In genomic region chr4:54946662-54947055, GRCm38 (mm10) we compare ENCODE assay signal across 8 mouse cellular contexts. TPM values are rescaled to one million over a fixed set of nuclear protein-coding genes. Genes with fewer than 3 reads are reported as not detected.
DNase-seq lines count a peak whose midpoint lies in the region; ATAC-seq and TF ChIP-seq lines count a peak whose summit lies in the region.

No protein-coding gene starts in this region.

- no peak for TF ChIP-seq CTCF in E14TG2a.4 (conservative IDR thresholded peaks at IDR 0.05; ENCODE audit: low read length)
- TF ChIP-seq CTCF in forebrain, postnatal 0 days (IDR thresholded peaks at IDR 0.05; ENCODE audit: low read depth), result no peak
- TF ChIP-seq CTCF in liver, embryonic 14.5 days (IDR thresholded peaks at IDR 0.05; ENCODE audit: low read depth), result no peak

- under 1% methylated on average over 10 of the region's 10 CpGs for WGBS in forebrain, postnatal 0 days
- WGBS in liver, embryonic 14.5 days (ENCODE audit: insufficient replicate concordance), result 2% methylated on average over 10 of the region's 10 CpGs

- no peak for ATAC-seq in forebrain, postnatal 0 days
- ATAC-seq in liver, embryonic 14.5 days (ENCODE audit: insufficient read depth), result no peak

- H3K9ac ChIP-seq in forebrain, postnatal 0 days, result peak overlapping the region; percentile 85
- H3K9ac ChIP-seq in liver, embryonic 14.5 days (replicated peaks), result no peak overlapping the region

- H3K27me3 ChIP-seq in E14TG2a.4 (ENCODE audit: insufficient read depth, low read length), result no peaks in the 10 kb centered on the region
- no peaks in the 10 kb centered on the region for H3K27me3 ChIP-seq in forebrain, postnatal 0 days (ENCODE audit: insufficient read depth, low read length)
- peaks cover 46% of the 10 kb centered on the region for H3K27me3 ChIP-seq in liver, embryonic 14.5 days (ENCODE audit: control insufficient read depth, insufficient read depth, low read length)

- peaks cover 39% of the 10 kb centered on the region for H3K4me1 ChIP-seq in E14TG2a.4 (replicated peaks; ENCODE audit: low read depth, low read length)
- peaks cover 11% of the 10 kb centered on the region for H3K4me1 ChIP-seq in forebrain, postnatal 0 days (ENCODE audit: insufficient read depth)
- 0 out of 4 replicates have a peak, but pooled peaks cover 0 to 2% of the 10 kb centered on the region in 2 experiments for H3K4me1 ChIP-seq in liver, embryonic 14.5 days (replicated peaks; ENCODE audit: control insufficient read depth in 2 of 2, insufficient read depth in 2 of 2, low read length in 1 of 2)

- TF ChIP-seq EP300 in liver, embryonic 14.5 days (IDR thresholded peaks at IDR 0.05; ENCODE audit: low read depth), result no peak

- peak overlapping the region; percentile 87 for H3K4me3 ChIP-seq in E14TG2a.4 (replicated peaks; ENCODE audit: low read length)
- H3K4me3 ChIP-seq in forebrain, postnatal 0 days (ENCODE audit: low read depth, low read length), result peak overlapping the region; percentile 67
- no peak overlapping the region; a peak in 1 of 4 replicates for H3K4me3 ChIP-seq in liver, embryonic 14.5 days (ENCODE audit: insufficient read depth in 1 of 2, low read depth in 2 of 2, low read length in 2 of 2)

- DNase-seq in heart, adult 11 months, result peak; percentile 77
- DNase-seq in heart, postnatal 10 days, result no peak
- DNase-seq in forebrain, postnatal 0 days, result no peak
- no peak for DNase-seq in liver, embryonic 14.5 days (ENCODE audit: low read depth in 3 of 3, low spot score in 3 of 3)
- DNase-seq in spleen, postnatal 14 days (ENCODE audit: low spot score in 2 of 2), result no peak
- DNase-seq in left cerebral cortex, adult 8-10 months (ENCODE audit: low spot score in 2 of 2), result no peak
- no peak for DNase-seq in layer of hippocampus, postnatal 10 days (ENCODE audit: low spot score in 2 of 2)

- peak overlapping the region; percentile 84 for H3K4me2 ChIP-seq in forebrain, postnatal 0 days (ENCODE audit: low read depth)
- H3K4me2 ChIP-seq in liver, embryonic 14.5 days (ENCODE audit: low read depth), result peak overlapping the region; percentile 57

- H3K27ac ChIP-seq in forebrain, postnatal 0 days (ENCODE audit: low read depth, low read length), result peak overlapping the region; percentile 98
- no peak overlapping the region for H3K27ac ChIP-seq in liver, embryonic 14.5 days

- intact Hi-C loops in heart, postnatal 10 days (cut with DNase I), result loop anchor here (1.0 to 10.0 kb wide), 4 partner anchors 96 to 1014 kb away; no protein-coding TSS in a partner anchor

- H3K9me3 ChIP-seq in E14TG2a.4 (ENCODE audit: low read length), result no peaks in the 10 kb centered on the region
- H3K9me3 ChIP-seq in forebrain, postnatal 0 days (ENCODE audit: low read length), result no peaks in the 10 kb centered on the region
- no peaks in the 10 kb centered on the region for H3K9me3 ChIP-seq in liver, embryonic 14.5 days (ENCODE audit: control insufficient read depth, low read length)

- H3K36me3 ChIP-seq in E14TG2a.4 (ENCODE audit: insufficient read depth, low read length), result peaks cover 10% of the 10 kb centered on the region; the same call in 1 of the 2 replicates
- H3K36me3 ChIP-seq in forebrain, postnatal 0 days (ENCODE audit: insufficient read depth), result no peaks in the 10 kb centered on the region
- no peaks in the 10 kb centered on the region for H3K36me3 ChIP-seq in liver, embryonic 14.5 days (replicated peaks; ENCODE audit: control insufficient read depth, insufficient read depth, low read depth)

RNA-seq across cellular contexts. Expression of gene Zfp462, which starts 1.8 kb away (rescaled TPM):
- total RNA-seq in heart, postnatal 10 days (2021), result 10 to 100 TPM; 17.7 to 18.5 TPM
- 33.2 and 48.4 TPM in 2 replicates for total RNA-seq in forebrain, postnatal 0 days (2014; rRNA removed)
- polyA plus RNA-seq in forebrain, postnatal 0 days (2015; fragmentation: Nextera tagmentation; extraction: Ambion mirVana), result 4.4 and 6.2 TPM in 2 replicates
- polyA plus RNA-seq in liver, embryonic 14.5 days (2012; rRNA removed), result 0.35 and 0.36 TPM in 2 replicates
- 0.05 and 0.08 TPM in 2 replicates for polyA plus RNA-seq in liver, embryonic 14.5 days (2014; fragmentation: Nextera tagmentation; extraction: Ambion mirVana)
- 10 to 100 TPM; 48.8 to 65.3 (median 59.6) TPM for total RNA-seq in left cerebral cortex, adult 8-10 months (2022)
- 10 to 100 TPM; 60.9 to 68.6 TPM for total RNA-seq in layer of hippocampus, postnatal 10 days (2021)

Comparison
In these comparisons a context has a peak if more than half of its experiments do, and no peak if none do; other contexts are left out.
1. H3K4me3 ChIP-seq: peak in E14TG2a.4 (single experiment) and forebrain, postnatal 0 days (single experiment); none in liver, embryonic 14.5 days (0 of 2).